Mouse (Mus musculus) c-Kit-positive CD71-positive TER-119-negative erythroid progenitor cells, embryonic 14.5 days (primary cell): ENCODE measurements around the gene Med6.
"Not testable (repeated sequence)": the region's sequence is repeated elsewhere in the genome, so short reads cannot be mapped to it uniquely, and the experiment has no call there.

Source experiments
- DNase-seq: peaks from one replicate; pipeline ENCODE4 v3.0.0-alpha.2; 2013; ENCODE audit warnings: low read depth

Gene Med6

DNA sequence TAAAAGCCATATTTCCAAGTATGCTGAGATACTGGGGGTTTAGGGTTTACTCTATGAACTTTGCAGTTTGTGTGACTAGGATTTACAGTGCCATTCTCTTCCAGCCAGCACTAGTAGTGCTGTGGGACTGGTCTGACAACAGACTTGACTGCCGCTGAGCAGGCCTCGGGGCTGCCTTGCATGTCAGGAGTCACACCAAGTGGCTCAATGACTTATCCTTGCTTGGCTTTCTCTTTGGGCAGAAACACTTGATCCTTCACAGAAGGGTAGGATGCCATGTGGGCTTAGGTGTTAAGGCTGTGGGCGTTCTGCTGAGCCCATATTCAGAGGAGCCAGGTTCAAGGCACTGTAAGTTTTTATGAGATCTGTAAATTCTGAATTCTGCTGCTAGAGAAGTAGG, 45.5 kb downstream of the Med6 start:
- DNase-seq: no peak

- no peak for DNase-seq
Observed at GRCm38 (mm10) chr12:81547163-81547562, 47.6 kb downstream of the Med6 start.

DNA sequence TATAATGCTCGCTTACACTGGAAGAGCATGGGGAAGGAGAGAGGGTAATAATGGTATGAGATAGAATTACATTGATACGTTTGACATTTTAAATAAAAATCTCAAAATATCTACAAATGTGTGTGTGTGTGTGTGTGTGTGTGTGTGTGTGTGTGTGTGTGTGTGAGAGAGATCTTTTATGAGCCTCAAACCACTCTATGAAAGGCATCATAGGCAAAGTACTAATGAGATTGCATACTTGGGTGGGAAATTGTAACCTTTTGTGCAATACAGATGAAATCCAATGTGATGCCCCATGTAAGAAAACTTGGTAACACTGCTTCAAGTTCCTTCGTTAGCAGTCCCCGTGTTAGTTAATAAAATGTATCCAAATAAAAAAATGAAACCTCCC, 61.8 kb downstream of the Med6 start:
- DNase-seq: no peak

- peak; percentile 76 for DNase-seq
Observed at GRCm38 (mm10) chr12:81532316-81533028, 62.3 kb downstream of the Med6 start, which contains the start of the genes Gm20498 and Synj2bp. Gene Gm20498, minus strand, starts transcription at chr12:81532905. Gene Synj2bp, minus strand, starts transcription at chr12:81532911.

DNA sequence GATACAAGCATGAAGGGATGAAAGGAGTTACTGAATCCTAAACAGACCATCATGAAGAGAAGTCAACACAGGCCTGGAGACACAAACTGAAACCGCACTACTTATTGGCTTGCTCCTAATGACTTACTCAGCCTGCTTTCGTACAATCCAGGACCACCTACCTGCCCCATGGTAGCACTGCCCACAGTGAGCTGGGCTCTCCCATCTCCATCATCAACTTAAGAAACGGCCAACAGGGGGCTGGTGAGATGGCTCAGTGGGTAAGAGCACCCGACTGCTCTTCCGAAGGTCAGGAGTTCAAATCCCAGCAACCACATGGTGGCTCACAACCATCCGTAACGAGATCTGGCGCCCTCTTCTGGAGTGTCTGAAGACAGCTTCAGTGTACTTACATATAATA, 64.2 kb downstream of the Med6 start:
- DNase-seq: not testable (repeated sequence)
